Mouse (Mus musculus): ENCODE results near the gene Slc39a10. TPM values are rescaled to one million over a fixed set of nuclear protein-coding genes. Genes with fewer than 3 reads are reported as not detected.
"Not testable (repeated sequence)": the region's sequence is repeated elsewhere in the genome, so short reads cannot be mapped to it uniquely, and the experiment has no call there.

The Slc39a10 gene
- polyA plus RNA-seq, 1 experiment from 2014 or later: 2.7 TPM

- not testable (repeated sequence) for H3K27ac ChIP-seq (ENCODE audit: low read length); H3K27me3 ChIP-seq (ENCODE audit: control insufficient read depth, insufficient read depth, low read depth, low read length); H3K4me2 ChIP-seq (ENCODE audit: low read depth, low read length); H3K9me3 ChIP-seq (replicated peaks; ENCODE audit: control insufficient read depth, low read length); H3K36me3 ChIP-seq (ENCODE audit: control insufficient read depth, insufficient read depth); ATAC-seq (ENCODE audit: low read depth); H3K9ac ChIP-seq (ENCODE audit: low read depth, low read length); H3K4me3 ChIP-seq (ENCODE audit: low read depth, low read length); H3K4me1 ChIP-seq (ENCODE audit: control insufficient read depth, low read depth, low read length)
These were observed 123.3 kb downstream of the Slc39a10 start for GRCm38 (mm10) chr1:46769318-46769717.

GRCm38 (mm10) chr1:46764600-46764999, 128.1 kb downstream of the Slc39a10 start:
- not testable (repeated sequence) for H3K27me3 ChIP-seq (ENCODE audit: control insufficient read depth, insufficient read depth, low read depth, low read length); H3K4me1 ChIP-seq (ENCODE audit: control insufficient read depth, low read depth, low read length); H3K4me3 ChIP-seq (ENCODE audit: low read depth, low read length); H3K36me3 ChIP-seq (ENCODE audit: control insufficient read depth, insufficient read depth); H3K27ac ChIP-seq (ENCODE audit: low read length); ATAC-seq (ENCODE audit: low read depth); H3K9me3 ChIP-seq (replicated peaks; ENCODE audit: control insufficient read depth, low read length); H3K9ac ChIP-seq (ENCODE audit: low read depth, low read length); H3K4me2 ChIP-seq (ENCODE audit: low read depth, low read length)
- 56% methylated on average over 3 of the region's 3 CpGs for WGBS (ENCODE audit: insufficient replicate concordance)

All from liver, embryonic 16.5 days (tissue).